Mouse (Mus musculus) spleen, postnatal 4 days (tissue): ENCODE results near the gene Alkbh3.
A peak's percentile ranks its signal among the peaks of the same experiment; 100 is the strongest.

Experiments
- DNase-seq, 2 experiments: peaks; one replicate each; pipeline ENCODE4 v3.0.0; 2022; ENCODE audit warnings: low spot score in 2 of 2

Gene Alkbh3

GRCm38 (mm10) chr2:93992810-93993209 lies 17.8 kb downstream of the Alkbh3 start:
- no peak for DNase-seq

- DNase-seq: no peak
Observed at GRCm38 (mm10) chr2:93992259-93992658, 18.3 kb downstream of the Alkbh3 start.

- DNase-seq: no peak
Observed at GRCm38 (mm10) chr2:93991336-93991735, 19.3 kb downstream of the Alkbh3 start.

- no peak for DNase-seq
Observed at GRCm38 (mm10) chr2:93988440-93988839, 22.2 kb downstream of the Alkbh3 start.

GRCm38 (mm10) chr2:93982457-93983235 lies 28.0 kb downstream of the Alkbh3 start:
- no peak for DNase-seq

GRCm38 (mm10) chr2:93979249-93980120 lies 31.1 kb downstream of the Alkbh3 start:
- no peak for DNase-seq

GRCm38 (mm10) chr2:93976436-93977252 lies 34.0 kb downstream of the Alkbh3 start:
- DNase-seq: peak; percentile 29 to 74

GRCm38 (mm10) chr2:93975526-93976435 lies 34.8 kb downstream of the Alkbh3 start:
- DNase-seq: no peak

- DNase-seq: no peak
Observed at GRCm38 (mm10) chr2:93975041-93975440, 35.6 kb downstream of the Alkbh3 start.

- DNase-seq: no peak
Observed at GRCm38 (mm10) chr2:93971647-93972046, 39.0 kb downstream of the Alkbh3 start.

GRCm38 (mm10) chr2:93964494-93965160 lies 46.0 kb downstream of the Alkbh3 start:
- DNase-seq: no peak

GRCm38 (mm10) chr2:93963802-93964201 lies 46.8 kb downstream of the Alkbh3 start:
- DNase-seq: no peak

- DNase-seq: no peak
Observed at GRCm38 (mm10) chr2:93961716-93962115, 48.9 kb downstream of the Alkbh3 start.

- DNase-seq: no peak
Observed at GRCm38 (mm10) chr2:93959346-93959745, 51.3 kb downstream of the Alkbh3 start.

- DNase-seq: no peak
Observed at GRCm38 (mm10) chr2:93958216-93958615, 52.4 kb downstream of the Alkbh3 start.

GRCm38 (mm10) chr2:93957785-93958175 lies 52.8 kb downstream of the Alkbh3 start:
- DNase-seq: no peak

GRCm38 (mm10) chr2:93956908-93957784 lies 53.5 kb downstream of the Alkbh3 start, which contains the start of gene Gm13889:
Gene Gm13889, minus strand, starts transcription at chr2:93957201.
- peak; percentile 28 to 67 for DNase-seq

- DNase-seq: no peak
Observed at GRCm38 (mm10) chr2:93956331-93956801, 54.2 kb downstream of the Alkbh3 start.

- DNase-seq: no peak
Observed at GRCm38 (mm10) chr2:93955886-93956285, 54.7 kb downstream of the Alkbh3 start.
